Mouse (Mus musculus) hindbrain, embryonic 13.5 days (tissue): ENCODE measurements around the gene Lhcgr. TPM values are rescaled to one million over a fixed set of nuclear protein-coding genes. Genes with fewer than 3 reads are reported as not detected.

ENCODE experiments used
- ATAC-seq: fragments of 200-750 bp; cut with Nextera tagmentation; 2 replicates; pipeline ENCODE4 v1.8.0; 2017; ENCODE audit warnings: moderate TSS enrichment; ENCODE audit not compliant: low FRiP score
- H3K27ac ChIP-seq: fragments of 300-500 bp; sonication (generic); 2 replicates; pipeline ENCODE4 v1.5.1; 2015; ENCODE audit warnings: inconsistent platforms, mild to moderate bottlenecking, moderate library complexity
- H3K27me3 ChIP-seq: fragments of 300-500 bp; sonication (generic); 2 replicates; pipeline ENCODE4 v1.6.1; 2015; ENCODE audit warnings: mild to moderate bottlenecking, inconsistent platforms
- H3K36me3 ChIP-seq: fragments of 300-500 bp; sonication (generic); 2 replicates; pipeline ENCODE4 v1.6.1; 2015; ENCODE audit warnings: mild to moderate bottlenecking, inconsistent platforms
- H3K4me1 ChIP-seq: fragments of 300-500 bp; sonication (generic); replicated peaks from 2 replicates; pipeline ENCODE4 v1.6.1; 2015; ENCODE audit warnings: inconsistent platforms
- H3K4me2 ChIP-seq: fragments of 300-500 bp; sonication (generic); 2 replicates; pipeline ENCODE4 v1.6.1; 2015; ENCODE audit warnings: inconsistent platforms, mild to moderate bottlenecking, moderate library complexity
- H3K4me3 ChIP-seq: fragments of 300-500 bp; sonication (generic); 2 replicates; pipeline ENCODE4 v1.5.1; 2015; ENCODE audit warnings: mild to moderate bottlenecking, inconsistent platforms
- H3K9ac ChIP-seq: fragments of 300-500 bp; sonication (generic); 2 replicates; pipeline ENCODE4 v1.6.1; 2015; ENCODE audit warnings: mild to moderate bottlenecking, inconsistent platforms
- H3K9me3 ChIP-seq: fragments of 300-500 bp; sonication (generic); 2 replicates; pipeline ENCODE4 v1.6.1; 2016; ENCODE audit warnings: inconsistent platforms
- WGBS: fragments of 180-500 bp; shearing (Covaris S2); methylation state at CpG from one replicate; pipeline ENCODE4 v1.1.7; 2015; 5-methylcytosine and 5-hydroxymethylcytosine counted together
- polyA plus RNA-seq: library from polyadenylated mRNA; unstranded; fragments of >200 nt; fragmentation: Nextera tagmentation; extraction: Ambion mirVana; gene quantifications from 2 replicates; pipeline ENCODE4 v1.2.1, GENCODE M21; 2015

Lhcgr gene
- polyA plus RNA-seq, 1 experiment from 2014 or later, result 2.7 TPM

GRCm38 (mm10) chr17:88769283-88769859, 22.4 kb downstream of the Lhcgr start:
- 39% methylated on average over 2 of the region's 2 CpGs for WGBS
- 0 out of 2 replicates have a peak overlapping the region, but pooled peaks have one; percentile 19 for H3K27ac ChIP-seq

DNA sequence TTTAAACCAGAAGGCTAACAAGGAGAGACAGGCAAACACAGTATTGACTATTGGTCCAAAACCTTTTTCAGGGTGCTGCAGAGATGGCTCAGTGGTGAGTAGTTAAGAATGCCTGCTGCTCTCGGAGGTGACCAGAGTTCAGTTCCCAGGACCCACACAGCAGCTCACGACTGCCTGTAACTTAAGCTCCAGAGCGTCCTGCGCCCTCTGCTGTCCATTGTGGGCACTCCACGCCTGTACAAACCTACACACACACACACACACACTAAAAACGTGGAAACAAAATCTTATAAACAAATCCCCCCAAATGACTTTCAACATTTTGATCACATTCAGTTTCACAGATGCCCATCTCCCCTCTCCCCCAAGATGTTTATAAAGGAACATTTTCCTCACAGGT, 24.9 kb downstream of the Lhcgr start:
- WGBS, result 87% methylated on average over 6 of the region's 6 CpGs
- Histone ChIP-seq H3K27ac (no peak overlapping the region), H3K36me3 (no peaks in the 10 kb centered on the region), H3K4me2 (no peak overlapping the region), H3K4me3 (no peak overlapping the region), H3K27me3 (no peaks in the 10 kb centered on the region), H3K9ac (no peak overlapping the region), H3K4me1 (peaks cover 18% of the 10 kb centered on the region), H3K9me3 (no peaks in the 10 kb centered on the region)
- no peak for ATAC-seq

More at GRCm38 (mm10) chr17:88769283-88769859, 22.4 kb downstream of the Lhcgr start:
- H3K9me3 ChIP-seq, result no peaks in the 10 kb centered on the region
- H3K4me3 ChIP-seq, result no peak overlapping the region
- H3K9ac ChIP-seq, result no peak overlapping the region
- H3K36me3 ChIP-seq, result no peaks in the 10 kb centered on the region
- H3K4me1 ChIP-seq, result peaks cover 13% of the 10 kb centered on the region
- no peaks in the 10 kb centered on the region for H3K27me3 ChIP-seq
- H3K4me2 ChIP-seq, result no peak overlapping the region
- peak; percentile 66 for ATAC-seq

- Histone ChIP-seq H3K27ac (peak overlapping the region; percentile 45; the same call in 1 of the 2 replicates), H3K9ac (no peak overlapping the region), H3K4me3 (no peak overlapping the region), H3K4me2 (no peak overlapping the region), H3K27me3 (0 out of 2 replicates have a peak, but pooled peaks cover 2% of the 10 kb centered on the region), H3K36me3 (no peaks in the 10 kb centered on the region), H3K9me3 (no peaks in the 10 kb centered on the region), H3K4me1 (peaks cover 24% of the 10 kb centered on the region)
- WGBS, result 21% methylated on average over 3 of the region's 3 CpGs
- peak; percentile 89 for ATAC-seq
Measured at GRCm38 (mm10) chr17:88764136-88764485, 27.7 kb downstream of the Lhcgr start.

GRCm38 (mm10) chr17:88763396-88764135, 28.2 kb downstream of the Lhcgr start:
- peaks cover 27% of the 10 kb centered on the region for H3K4me1 ChIP-seq
- H3K9ac ChIP-seq, result no peak overlapping the region
- peak; percentile 53 for ATAC-seq
- 19% methylated on average over 5 of the region's 5 CpGs for WGBS
- H3K4me3 ChIP-seq, result no peak overlapping the region
- H3K9me3 ChIP-seq, result no peaks in the 10 kb centered on the region
- H3K27ac ChIP-seq, result 0 out of 2 replicates have a peak overlapping the region, but pooled peaks have one; percentile 44
- H3K4me2 ChIP-seq, result no peak overlapping the region
- 0 out of 2 replicates have a peak, but pooled peaks cover 2% of the 10 kb centered on the region for H3K27me3 ChIP-seq
- H3K36me3 ChIP-seq, result no peaks in the 10 kb centered on the region

DNA sequence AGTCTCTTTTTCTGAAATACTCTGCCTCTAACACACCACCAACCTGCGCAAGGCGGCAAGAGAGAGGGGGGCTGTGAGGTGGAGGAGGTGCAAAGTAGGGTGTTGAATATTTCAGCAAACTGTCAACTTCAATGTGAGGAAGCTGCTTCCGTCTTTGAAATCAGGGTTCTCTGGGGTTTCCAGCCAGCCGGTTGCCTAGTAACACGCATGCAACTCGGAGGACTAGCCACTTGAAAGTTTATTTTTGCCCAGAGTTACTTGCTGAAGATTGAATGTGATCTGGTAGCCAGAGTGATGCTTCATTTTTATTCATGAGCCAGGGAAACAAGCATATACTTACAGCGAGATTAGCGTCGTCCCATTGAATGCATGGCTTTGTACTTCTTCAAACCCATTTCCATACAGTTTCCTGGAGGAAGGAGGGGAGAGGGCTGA, 33.8 kb downstream of the Lhcgr start:
- Histone ChIP-seq H3K27me3 (0 out of 2 replicates have a peak, but pooled peaks cover 4% of the 10 kb centered on the region), H3K4me2 (0 out of 2 replicates have a peak overlapping the region, but pooled peaks have one; percentile 15), H3K36me3 (no peaks in the 10 kb centered on the region), H3K4me1 (peaks cover 62% of the 10 kb centered on the region), H3K27ac (peak overlapping the region; percentile 74), H3K9me3 (no peaks in the 10 kb centered on the region), H3K9ac (no peak overlapping the region), H3K4me3 (no peak overlapping the region)
- peak; percentile 58 for ATAC-seq
- 7% methylated on average over 9 of the region's 9 CpGs for WGBS

GRCm38 (mm10) chr17:88755776-88756175, 36.0 kb downstream of the Lhcgr start:
- Histone ChIP-seq H3K4me2 (no peak overlapping the region), H3K9ac (no peak overlapping the region), H3K27ac (no peak overlapping the region), H3K4me3 (no peak overlapping the region), H3K27me3 (0 out of 2 replicates have a peak, but pooled peaks cover 4% of the 10 kb centered on the region), H3K36me3 (no peaks in the 10 kb centered on the region), H3K9me3 (no peaks in the 10 kb centered on the region), H3K4me1 (peaks cover 62% of the 10 kb centered on the region)
- ATAC-seq, result no peak
- 78% methylated on average over 6 of the region's 6 CpGs for WGBS

- Histone ChIP-seq H3K4me3 (no peak overlapping the region), H3K27me3 (0 out of 2 replicates have a peak, but pooled peaks cover 2% of the 10 kb centered on the region), H3K36me3 (no peaks in the 10 kb centered on the region), H3K4me2 (peak overlapping the region; percentile 30), H3K27ac (peak overlapping the region; percentile 55), H3K9ac (no peak overlapping the region), H3K9me3 (no peaks in the 10 kb centered on the region), H3K4me1 (peaks cover 58% of the 10 kb centered on the region)
- WGBS, result 49% methylated on average over 12 of the region's 12 CpGs
- 0 out of 2 replicates have a peak, but pooled peaks have one; percentile 25 for ATAC-seq
Measured at GRCm38 (mm10) chr17:88753472-88753857, 38.3 kb downstream of the Lhcgr start.

DNA sequence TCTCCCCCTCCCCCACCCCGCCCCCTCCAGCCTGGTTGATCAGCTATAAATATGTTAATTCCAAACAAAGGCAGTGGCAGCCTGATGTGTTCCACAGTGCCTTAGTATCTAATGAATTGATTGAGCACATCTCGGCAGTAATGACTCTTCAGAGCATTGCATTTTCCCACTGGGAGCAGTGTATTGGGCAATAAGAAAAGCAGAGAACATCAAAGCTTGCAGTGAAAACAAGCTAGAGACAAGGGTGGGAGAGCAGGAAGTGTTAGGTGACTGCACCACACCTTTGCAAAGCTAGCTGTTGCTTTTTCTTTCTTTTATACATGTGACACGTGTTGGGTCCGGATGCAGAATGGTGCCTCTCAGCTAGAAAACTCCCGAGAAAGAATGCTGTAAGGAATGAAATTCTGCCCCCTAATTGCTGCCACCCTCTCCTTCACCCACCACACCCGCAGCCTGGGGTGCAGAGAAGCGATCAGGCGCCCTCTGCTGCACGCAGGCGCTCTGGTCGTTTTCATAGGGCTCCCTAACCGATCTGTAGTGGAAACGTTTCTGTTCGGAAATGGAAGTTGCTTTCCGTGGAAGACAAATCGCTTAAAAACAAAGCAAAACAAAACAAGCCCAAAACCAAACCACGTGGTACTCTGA, 38.8 kb downstream of the Lhcgr start:
- peak; percentile 74 for ATAC-seq
- H3K36me3 ChIP-seq, result no peaks in the 10 kb centered on the region
- peaks cover 53% of the 10 kb centered on the region for H3K4me1 ChIP-seq
- WGBS, result 7% methylated on average over 17 of the region's 17 CpGs
- H3K9me3 ChIP-seq, result no peaks in the 10 kb centered on the region
- H3K27ac ChIP-seq, result peak overlapping the region; percentile 55
- H3K9ac ChIP-seq, result no peak overlapping the region
- H3K4me3 ChIP-seq, result peak overlapping the region; percentile 5; the same call in 1 of the 2 replicates
- H3K27me3 ChIP-seq, result 0 out of 2 replicates have a peak, but pooled peaks cover 2% of the 10 kb centered on the region
- H3K4me2 ChIP-seq, result peak overlapping the region; percentile 30

DNA sequence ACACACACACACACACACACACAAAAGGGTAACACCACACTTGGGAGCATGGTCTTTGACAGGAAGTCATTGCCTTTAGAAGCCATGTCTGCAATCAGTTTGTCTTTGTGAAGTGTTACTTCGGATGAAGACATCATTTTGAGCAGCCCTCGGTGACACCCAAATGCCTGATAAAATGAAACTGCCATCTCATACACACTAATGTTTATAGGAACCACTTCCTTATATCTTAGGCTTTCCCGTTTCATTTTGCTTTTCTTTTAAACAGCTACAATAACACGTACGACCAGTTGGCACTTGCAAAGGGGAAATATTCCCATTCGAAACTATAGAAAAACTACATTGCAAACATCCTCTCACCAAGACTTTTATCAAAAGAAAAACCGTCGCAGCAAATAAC, 42.1 kb downstream of the Lhcgr start:
- Histone ChIP-seq H3K36me3 (no peaks in the 10 kb centered on the region), H3K9me3 (no peaks in the 10 kb centered on the region), H3K4me3 (no peak overlapping the region), H3K9ac (no peak overlapping the region), H3K4me2 (no peak overlapping the region), H3K4me1 (peaks cover 27% of the 10 kb centered on the region), H3K27ac (no peak overlapping the region), H3K27me3 (0 out of 2 replicates have a peak, but pooled peaks cover under 1% of the 10 kb centered on the region)
- ATAC-seq, result no peak
- WGBS, result 64% methylated on average over 8 of the region's 8 CpGs

DNA sequence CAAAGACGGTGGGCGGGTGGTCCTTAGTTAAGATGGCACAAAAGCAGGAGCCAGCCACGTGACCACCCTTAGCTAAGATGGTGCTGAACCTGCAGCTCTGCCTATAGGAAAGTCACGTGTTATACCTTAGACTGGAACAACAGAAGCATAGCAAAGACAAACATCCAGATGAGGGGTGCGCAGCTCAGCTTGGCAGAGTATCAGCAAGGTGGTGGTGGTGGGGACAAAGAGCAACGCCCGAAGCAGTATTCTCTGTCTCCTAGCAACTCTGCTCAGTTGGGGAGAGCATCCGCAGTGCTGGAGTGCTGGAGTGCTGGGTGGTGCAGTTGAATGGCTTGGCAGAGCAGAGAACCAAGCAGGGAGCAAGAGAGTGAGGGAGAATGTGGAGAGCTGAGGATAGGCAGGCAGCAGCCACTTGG, 85.5 kb downstream of the Lhcgr start:
- WGBS, result 21% methylated on average over 8 of the region's 8 CpGs
- peak; percentile 73 for ATAC-seq
- Histone ChIP-seq H3K9ac (no peak overlapping the region), H3K4me2 (peak overlapping the region; percentile 16; the same call in 1 of the 2 replicates), H3K36me3 (no peaks in the 10 kb centered on the region), H3K27me3 (no peaks in the 10 kb centered on the region), H3K4me1 (peaks cover 9% of the 10 kb centered on the region), H3K27ac (no peak overlapping the region), H3K4me3 (no peak overlapping the region), H3K9me3 (no peaks in the 10 kb centered on the region)

DNA sequence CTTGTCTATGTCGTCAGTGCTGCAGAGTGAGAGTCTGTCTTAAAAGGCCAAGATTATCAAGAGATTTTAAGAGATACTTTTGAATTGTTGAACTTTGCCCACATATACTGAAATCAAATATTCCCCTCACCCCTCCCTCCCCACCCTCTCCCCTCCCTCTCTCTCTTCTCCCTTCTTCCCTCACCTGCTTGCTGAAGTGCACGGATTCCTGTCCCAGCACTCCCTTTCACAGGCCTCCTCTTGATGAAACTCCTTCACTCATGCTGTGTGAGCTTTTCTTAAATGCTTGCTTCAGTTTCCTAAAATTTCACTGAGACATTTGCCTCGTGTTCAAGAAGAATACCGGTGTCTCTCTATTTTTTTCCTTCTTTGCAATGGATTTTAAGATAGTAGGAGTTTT, 88.7 kb downstream of the Lhcgr start:
- H3K9me3 ChIP-seq, result no peaks in the 10 kb centered on the region
- WGBS, result 46% methylated on average over 4 of the region's 4 CpGs
- no peaks in the 10 kb centered on the region for H3K27me3 ChIP-seq

DNA sequence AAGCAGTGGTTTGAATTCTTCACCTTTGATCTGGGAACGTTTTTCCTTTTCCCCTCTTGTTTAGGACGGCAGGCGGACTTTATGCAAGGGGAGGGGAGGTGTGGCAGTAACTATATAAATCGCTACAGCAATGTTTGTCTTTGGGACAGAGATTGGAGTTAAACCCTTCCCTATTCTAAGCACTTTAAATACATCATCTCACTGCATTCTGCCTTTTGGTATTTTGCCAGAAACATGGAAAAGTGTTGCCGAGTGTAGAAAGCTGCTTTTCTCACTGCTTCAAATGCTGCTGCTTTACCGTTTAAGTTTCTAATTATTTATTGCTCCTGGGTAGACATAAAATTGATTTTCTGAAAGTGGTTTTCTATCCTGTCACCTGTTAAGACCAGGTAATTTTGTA, 89.4 kb downstream of the Lhcgr start:
- Histone ChIP-seq H3K4me1 (peaks cover 9% of the 10 kb centered on the region), H3K9ac (no peak overlapping the region), H3K4me2 (no peak overlapping the region), H3K27me3 (no peaks in the 10 kb centered on the region), H3K4me3 (no peak overlapping the region), H3K36me3 (no peaks in the 10 kb centered on the region), H3K27ac (no peak overlapping the region), H3K9me3 (no peaks in the 10 kb centered on the region)
- WGBS, result 31% methylated on average over 6 of the region's 6 CpGs
- no peak for ATAC-seq

More for the DNA sequence above, 88.7 kb downstream of the Lhcgr start:
- no peak for ATAC-seq
- Histone ChIP-seq H3K27ac (no peak overlapping the region), H3K9ac (no peak overlapping the region), H3K4me3 (no peak overlapping the region), H3K4me1 (peaks cover 9% of the 10 kb centered on the region), H3K4me2 (no peak overlapping the region), H3K36me3 (no peaks in the 10 kb centered on the region)
